Mouse (Mus musculus): ENCODE results near the gene Sorl1. TPM values are rescaled to one million over a fixed set of nuclear protein-coding genes. Genes with fewer than 3 reads are reported as not detected.
"Not testable (repeated sequence)": the region's sequence is repeated elsewhere in the genome, so short reads cannot be mapped to it uniquely, and the experiment has no call there.

The Sorl1 gene
- total RNA-seq, 2 experiments from 2014 or later, result 1.4 to 1.7 TPM

DNA sequence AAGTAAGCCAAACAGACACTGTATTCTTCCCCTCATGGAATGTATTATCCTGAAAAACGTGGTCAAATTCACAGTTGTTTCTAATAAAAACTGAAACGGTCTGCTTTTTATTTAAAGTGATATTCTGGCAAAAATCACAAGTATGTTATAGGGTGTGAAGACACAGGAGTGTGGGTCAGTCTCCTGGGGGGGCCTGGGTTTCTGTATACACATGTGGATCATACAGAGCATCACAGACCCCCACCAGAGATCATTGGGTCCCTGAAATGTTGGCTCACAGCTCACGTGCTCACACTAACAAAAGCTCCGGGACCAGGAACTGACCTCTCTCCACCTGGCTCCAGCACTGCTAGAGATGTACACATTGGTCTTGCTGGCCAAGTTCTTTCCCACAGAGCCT, 60.7 kb downstream of the Sorl1 start:
- no peak for ATAC-seq (replicated peaks; ENCODE audit: low FRiP score, low TSS enrichment, poor library complexity, severe bottlenecking)

DNA sequence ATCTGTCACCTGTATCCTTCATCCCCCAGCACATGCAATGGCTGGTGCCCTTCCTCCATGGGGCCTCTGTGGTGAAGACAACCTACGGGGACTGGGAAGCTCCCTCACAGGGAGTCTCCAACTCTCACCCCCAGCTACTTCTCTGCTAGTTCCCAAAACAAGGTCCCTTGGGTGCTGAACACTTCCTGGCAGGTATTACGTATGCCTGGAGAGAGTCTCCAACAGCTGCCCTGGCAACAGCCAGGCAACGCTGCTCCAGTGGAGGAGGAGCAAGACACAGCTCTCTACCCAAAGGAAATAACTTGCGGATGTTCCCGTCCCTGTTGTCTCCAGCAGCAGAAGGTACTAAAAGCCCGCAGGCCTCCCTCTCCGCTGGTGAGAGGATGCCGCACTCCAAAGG, 61.8 kb downstream of the Sorl1 start:
- no peak for ATAC-seq (replicated peaks; ENCODE audit: low FRiP score, low TSS enrichment, poor library complexity, severe bottlenecking)

DNA sequence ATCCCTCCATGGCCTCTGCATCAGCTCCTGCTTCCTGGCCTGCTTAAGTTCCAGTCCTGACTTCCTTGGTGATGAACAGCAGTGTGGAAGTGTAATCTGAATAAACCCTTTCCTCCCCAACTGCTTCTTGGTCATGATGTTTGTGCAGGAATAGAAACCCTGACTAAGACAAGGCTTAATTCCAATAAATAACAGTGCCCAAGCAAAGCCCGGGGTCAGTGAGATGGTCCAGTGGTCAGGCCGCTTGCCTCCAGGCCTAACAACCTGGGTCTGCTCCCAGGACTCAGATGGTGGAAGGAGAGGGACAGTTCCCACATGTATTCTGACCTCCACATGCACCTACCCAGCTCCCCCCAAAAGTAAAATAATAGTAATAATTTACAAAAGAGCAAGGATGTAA, 65.1 kb downstream of the Sorl1 start:
- ATAC-seq (replicated peaks; ENCODE audit: low FRiP score, low TSS enrichment, poor library complexity, severe bottlenecking), result not testable (repeated sequence)

DNA sequence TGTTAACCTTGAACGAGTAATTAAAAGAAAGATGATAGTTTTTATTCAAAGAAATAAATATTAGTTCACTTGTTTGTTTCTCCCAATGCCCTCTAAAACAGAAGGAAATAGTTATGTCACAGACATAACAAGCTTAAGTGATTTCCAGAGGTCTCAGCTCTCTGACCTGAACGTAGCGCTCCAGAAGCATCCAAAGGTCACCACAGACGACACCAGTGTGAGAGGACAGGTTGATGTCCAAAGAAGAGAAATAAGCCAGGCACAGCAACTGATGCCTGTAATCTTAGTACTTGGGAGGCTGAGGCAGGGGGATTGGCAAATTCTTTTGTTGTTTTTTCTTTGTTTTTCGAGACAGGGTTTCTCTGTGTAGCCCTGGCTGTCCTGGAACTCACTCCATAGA, 67.5 kb downstream of the Sorl1 start:
- ATAC-seq (replicated peaks; ENCODE audit: low FRiP score, low TSS enrichment, poor library complexity, severe bottlenecking), result no peak

DNA sequence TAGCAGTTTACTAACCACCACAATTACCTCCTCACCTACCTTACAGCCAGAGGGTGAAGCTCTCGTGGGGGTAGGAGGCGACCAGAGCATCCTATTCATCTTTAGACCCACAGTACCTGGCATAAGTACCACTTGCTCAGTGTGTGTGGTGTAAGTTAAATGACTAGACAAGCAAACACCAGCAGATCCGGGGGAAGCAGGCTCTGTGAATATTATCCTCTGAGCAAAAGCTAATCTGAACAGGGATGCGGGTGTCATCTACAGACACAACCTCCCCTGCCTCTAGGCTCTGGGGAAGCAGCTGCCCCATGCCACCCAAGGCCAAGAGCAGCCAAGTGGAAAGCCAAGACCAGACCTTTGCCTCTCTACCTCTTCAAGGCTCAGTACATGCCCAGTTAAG, 68.7 kb downstream of the Sorl1 start:
- no peak for ATAC-seq (replicated peaks; ENCODE audit: low FRiP score, low TSS enrichment, poor library complexity, severe bottlenecking)

DNA sequence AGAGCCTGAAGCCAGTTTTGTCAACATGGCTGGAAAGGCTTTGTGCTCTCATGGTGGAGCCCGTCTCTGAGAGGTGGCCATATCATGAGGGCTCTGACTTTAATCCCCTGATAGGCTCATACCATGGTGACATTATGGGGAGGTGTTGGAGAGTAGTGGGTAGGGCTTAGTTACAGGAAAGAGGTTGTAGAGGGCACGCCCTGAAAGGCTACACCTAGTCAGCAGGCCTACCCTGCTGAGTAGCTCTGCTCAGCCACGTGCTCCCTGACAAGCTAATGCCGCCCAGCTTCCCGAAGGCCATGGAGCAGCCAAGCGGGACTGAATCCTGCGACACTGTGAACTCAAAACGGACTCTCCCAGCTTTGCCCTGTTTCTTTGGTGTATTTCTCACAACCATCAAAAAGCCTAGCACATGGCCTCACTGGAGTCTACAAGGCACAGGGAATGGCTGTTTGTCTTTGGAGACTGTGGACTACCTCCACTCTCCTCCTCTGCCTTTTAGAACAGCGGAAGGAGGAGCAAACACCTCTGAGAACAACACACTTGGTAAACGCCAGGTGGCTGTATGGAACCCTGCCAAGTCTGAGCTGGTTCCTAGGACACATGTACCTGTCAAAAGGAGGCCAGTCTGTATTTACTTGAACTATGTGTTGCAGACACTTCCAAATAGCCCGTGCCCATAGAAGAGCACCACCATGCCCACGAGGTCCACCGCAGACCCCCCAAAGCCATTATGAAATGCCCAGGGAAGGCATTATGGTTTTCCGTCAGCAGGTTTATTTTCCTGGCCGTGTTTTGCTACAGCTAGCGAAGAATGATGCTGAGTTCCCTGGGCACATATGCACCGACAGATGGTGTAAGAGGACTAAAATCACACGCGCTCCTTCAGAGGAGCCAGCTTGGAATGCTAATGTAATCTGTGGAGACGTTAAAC, 69.5 kb downstream of the Sorl1 start:
- ATAC-seq (replicated peaks; ENCODE audit: low FRiP score, low TSS enrichment, poor library complexity, severe bottlenecking), result no peak

DNA sequence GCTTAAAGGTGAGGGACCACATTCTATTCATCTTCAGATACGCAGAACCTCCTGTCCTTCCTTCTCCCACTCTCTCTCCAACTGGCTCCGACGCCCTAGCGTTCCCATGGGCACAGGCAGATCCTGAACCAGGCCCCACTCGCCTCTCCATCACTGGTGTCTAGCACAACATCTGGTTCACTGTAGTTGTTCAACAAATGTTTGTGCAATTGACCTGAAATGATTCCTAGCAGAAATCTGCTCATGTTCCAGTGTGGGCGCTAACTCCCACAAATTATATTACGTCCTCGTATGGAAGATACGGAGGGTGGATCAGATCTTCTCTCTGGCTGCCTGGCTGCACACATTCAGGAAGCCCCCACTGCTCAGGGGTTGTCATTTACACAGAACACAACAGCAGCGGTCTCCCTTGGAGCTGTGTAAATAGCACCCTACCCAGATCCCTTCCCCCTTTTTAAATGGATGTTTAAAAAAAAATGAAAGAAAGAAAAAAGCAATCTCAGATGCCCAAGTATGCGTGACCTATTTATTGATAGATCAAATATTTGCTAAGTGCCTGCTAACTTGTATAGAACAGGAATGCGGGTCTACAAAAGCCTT, 70.4 kb downstream of the Sorl1 start:
- no peak for ATAC-seq (replicated peaks; ENCODE audit: low FRiP score, low TSS enrichment, poor library complexity, severe bottlenecking)

DNA sequence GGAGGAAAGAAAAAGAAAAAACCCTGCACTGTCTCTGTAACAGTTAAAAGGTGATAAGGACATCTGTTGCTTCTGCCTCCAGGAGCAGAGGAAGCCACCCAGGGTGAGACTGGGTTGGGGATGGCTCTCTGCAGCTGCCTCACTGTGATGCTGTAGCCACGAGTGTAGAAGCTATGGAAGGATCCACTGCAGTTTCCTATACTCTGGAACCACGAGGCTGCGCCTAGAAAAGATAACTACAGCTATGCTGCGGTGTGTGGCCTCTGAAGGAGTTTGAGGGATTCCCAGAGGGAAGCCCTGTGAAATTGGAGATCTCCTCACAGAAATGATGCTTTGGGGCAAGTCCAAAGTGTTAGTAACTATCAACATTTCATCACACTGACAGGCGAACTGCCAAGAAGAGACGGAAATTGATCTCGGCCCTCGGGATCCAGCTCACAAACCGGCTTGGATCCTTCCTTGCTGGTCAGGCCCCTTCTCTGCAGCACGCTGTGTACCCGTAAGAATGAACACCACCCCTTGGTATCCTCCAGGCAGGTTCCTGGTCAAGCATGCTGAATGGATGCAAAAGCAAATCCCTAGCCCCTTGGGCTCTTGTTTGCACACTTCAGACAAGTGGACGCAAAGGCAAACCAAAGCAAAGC, 71.3 kb downstream of the Sorl1 start:
- ATAC-seq (replicated peaks; ENCODE audit: low FRiP score, low TSS enrichment, poor library complexity, severe bottlenecking), result no peak

DNA sequence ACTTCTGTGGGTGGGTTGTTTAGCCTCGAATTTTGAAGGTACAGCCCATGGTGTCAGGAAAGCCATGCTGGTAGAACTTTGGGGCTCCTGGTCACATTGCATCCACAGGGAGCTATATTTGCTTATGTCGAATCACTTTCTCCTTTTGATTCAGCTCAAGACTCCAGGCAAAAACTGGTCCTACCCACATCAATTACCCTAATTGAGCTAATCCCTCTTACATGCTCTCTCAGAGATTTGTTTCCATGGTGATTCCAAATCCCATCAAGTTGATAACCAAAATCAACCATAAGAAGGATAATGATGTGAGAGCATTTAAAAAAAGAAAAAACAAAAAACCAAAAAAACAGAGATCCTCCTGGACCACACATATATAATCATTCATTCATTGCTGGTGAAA, 75.6 kb downstream of the Sorl1 start:
- no peak for ATAC-seq (replicated peaks; ENCODE audit: low FRiP score, low TSS enrichment, poor library complexity, severe bottlenecking)

DNA sequence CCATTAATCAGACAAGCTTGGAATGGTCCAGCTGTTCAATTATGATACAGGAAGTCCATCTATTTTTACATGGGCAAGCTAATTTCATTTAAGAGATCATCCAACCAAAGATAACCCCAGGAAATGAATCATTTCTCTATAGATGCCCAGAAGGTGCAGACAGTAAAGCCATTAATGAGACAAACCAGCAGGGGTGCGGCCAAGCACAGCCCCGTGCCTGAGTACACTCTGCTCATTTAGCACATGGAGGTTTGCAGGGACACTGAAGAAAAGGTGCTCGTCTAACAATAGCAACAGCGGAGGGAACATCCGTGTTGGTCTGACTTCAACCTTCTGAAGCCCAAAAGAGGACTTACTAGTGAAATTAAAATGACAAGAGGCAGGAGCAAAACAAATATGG, 76.3 kb downstream of the Sorl1 start:
- no peak for ATAC-seq (replicated peaks; ENCODE audit: low FRiP score, low TSS enrichment, poor library complexity, severe bottlenecking)

DNA sequence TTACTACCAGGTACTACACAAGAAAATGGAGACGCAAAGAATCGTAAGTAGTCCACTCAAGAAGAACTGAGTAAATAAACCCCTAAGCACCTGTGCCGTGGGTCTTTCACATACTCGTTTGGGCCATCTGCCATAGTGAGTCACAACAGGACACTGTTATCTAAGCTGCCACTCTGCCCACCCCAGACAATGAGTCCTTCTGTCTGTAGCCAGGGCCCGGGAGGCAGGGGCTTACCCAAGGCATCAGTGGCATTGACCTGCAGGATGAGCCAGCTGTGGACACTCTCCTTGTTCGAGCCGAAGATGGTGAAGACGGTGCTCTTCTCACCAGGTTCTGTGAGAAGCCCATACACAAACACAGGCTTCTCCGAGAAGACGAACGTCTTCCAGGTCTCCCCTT, 77.8 kb downstream of the Sorl1 start:
- ATAC-seq (replicated peaks; ENCODE audit: low FRiP score, low TSS enrichment, poor library complexity, severe bottlenecking), result no peak

DNA sequence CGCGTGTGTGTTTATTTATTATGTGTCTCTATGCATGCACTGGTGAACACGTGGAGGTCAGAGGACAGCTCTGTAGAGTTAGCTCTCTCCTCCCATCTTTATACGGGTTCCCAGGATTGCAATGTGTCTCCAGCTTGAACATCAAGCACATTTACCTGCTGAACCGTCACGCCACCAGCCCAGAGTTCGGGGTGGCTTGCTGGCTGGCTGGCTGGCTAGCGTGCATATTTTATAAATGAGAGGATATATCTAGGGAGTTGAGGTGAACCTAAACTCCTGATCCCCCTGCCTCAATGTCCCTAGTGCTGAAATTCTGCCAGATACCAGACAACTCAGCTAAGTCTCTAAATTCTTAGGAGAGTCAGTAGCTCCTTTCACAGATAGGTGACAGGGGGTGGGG, 79.4 kb downstream of the Sorl1 start:
- no peak for ATAC-seq (replicated peaks; ENCODE audit: low FRiP score, low TSS enrichment, poor library complexity, severe bottlenecking)

DNA sequence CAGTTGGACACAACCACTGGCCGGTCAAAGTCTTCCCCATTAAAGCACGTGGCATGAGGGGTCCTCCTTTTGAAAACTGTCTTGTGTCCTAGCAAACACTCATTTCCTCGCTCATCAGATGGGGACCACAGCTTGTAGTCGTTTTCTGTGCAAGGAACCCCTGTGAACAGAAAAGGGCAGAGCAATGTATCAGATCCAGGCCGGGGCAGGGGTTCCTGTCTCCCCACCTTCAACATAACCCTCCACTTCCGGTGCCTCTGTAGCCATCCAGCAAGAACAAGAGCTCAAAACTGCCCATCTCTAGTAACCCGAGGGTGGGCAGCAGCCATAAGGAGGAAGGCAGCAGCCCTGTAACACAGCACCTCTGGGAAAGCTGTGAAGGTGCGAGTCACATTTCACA, 80.2 kb downstream of the Sorl1 start:
- ATAC-seq (replicated peaks; ENCODE audit: low FRiP score, low TSS enrichment, poor library complexity, severe bottlenecking), result no peak

DNA sequence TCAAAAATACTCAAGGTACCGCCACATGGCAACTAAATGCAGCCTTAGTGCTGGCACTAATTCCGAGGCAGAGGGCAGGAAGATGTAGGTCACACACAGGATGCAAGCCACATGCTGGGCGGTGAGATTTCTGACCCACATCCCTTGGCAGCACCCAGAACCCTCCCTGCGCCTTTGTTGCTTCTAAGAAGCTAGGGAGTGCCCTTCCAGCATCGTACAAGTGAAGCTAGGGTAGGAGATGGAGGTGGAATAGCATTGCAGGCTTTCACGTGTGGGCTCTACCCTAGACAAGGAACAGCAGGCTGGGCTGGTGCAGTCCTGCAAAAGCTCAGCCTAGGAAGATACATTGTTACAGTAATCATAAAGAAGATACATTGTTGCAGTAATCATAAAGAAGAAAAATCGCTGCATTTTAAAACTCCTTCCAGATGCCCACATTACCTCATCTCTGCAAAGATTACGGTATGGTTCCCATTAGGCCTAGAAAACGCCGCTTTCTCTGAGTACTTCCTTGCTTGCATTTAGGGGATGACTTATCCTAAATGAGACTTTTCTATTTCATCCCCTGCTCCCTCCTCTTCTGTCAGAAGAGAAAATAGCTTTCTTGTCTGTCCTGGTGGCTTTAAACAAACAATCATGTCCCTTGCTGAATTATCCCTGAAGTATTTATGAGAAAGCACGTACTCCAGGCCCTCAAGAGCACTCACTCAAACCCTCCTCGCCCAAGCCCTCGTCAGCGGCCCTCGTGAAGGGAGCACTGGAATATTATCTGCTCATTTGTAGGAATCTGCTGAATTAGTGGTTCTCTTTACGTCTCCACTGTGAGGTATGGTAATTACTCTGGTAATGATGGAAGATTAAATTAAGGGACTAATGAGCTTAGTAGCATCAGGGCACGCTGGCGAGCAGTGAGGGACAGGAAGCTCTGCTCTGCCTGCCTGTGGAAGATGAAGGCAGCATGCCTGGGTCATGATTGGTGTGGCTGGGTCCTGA, 84.8 kb downstream of the Sorl1 start:
- ATAC-seq (replicated peaks; ENCODE audit: low FRiP score, low TSS enrichment, poor library complexity, severe bottlenecking), result no peak

DNA sequence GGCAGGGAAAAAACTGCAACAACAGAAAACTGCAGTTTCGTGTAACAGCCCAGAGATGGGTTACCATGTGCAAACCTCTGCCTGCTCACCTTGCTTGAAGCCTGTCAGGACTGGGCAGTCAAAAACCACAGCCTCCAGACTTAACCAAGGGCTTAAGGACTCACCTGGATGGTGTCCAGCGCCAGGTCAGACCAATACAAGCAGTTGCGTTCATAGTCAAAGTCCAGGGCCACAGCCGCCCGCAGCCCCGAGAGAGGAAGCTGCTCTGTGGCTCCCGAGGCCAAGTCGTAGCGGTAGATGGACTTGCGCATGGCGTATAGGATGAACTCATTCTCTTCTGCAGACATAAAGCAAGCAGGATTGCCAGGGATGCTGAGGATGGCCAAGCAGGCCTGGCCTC, 87.2 kb downstream of the Sorl1 start:
- ATAC-seq (replicated peaks; ENCODE audit: low FRiP score, low TSS enrichment, poor library complexity, severe bottlenecking), result no peak

DNA sequence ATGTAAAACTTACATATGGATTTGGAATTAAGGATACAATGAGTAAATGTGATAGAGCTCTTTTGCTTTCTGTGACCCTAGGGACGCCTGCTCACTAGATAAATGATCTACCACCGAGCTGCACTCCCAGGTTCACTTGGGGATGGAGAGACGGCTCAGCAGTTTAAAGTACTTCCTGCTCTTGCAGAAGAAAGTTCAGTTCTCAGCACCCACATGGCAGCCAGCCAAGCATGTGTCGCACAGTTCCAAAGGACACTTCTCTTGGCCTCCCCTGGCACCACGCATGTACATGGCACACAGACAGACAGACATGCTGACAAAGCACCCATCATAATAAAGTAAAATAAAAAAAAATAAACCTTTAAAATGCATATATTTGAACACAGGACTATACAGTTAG, 88.1 kb downstream of the Sorl1 start:
- ATAC-seq (replicated peaks; ENCODE audit: low FRiP score, low TSS enrichment, poor library complexity, severe bottlenecking), result no peak

DNA sequence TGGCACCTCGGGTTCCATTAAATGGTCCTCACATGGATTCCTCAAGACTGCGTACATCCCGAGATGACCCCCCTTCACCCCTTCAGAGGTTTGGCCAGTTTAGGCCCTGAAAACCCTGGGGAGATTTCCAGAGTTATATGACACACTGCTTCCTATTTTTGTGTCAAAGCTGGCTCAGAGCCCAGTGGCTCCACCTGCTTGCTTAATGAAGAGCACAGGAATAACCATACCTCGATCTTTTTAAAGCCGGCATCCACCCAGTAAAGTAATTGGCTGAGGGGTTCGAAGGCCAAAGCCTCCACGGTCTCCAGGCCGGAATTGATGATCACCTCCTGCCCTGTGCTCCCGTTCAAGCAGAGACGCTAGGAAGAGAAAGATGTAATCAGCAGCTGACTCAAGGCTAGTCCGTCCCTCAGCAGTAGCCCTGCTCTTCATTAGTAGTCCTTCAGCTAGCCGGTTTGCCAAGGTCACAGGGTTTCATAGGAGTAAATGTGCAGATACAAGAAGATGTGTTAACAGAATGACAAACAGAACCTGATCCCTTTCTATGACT, 88.8 kb downstream of the Sorl1 start:
- ATAC-seq (replicated peaks; ENCODE audit: low FRiP score, low TSS enrichment, poor library complexity, severe bottlenecking), result no peak

DNA sequence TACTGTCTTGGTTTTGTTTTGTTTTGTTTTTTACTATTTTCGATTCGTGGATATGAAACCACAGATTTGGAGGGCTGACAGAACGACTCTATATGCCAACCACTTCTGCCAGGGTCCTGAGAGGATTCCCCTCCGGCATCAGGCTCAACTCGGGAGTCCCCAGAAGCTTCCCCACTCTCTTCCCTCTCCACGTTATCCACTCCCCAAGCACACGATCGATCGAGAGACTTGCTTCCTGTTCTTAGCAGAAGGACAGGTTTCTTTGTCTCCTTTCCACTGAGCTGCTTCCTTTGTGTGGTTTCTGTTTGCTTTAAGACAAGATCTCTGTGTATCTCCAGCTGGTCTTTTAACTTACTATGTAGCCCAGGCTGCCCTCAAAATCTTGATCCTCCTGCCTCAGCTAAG, 90.0 kb downstream of the Sorl1 start:
- ATAC-seq (replicated peaks; ENCODE audit: low FRiP score, low TSS enrichment, poor library complexity, severe bottlenecking), result no peak

All from megakaryocyte-erythroid progenitor cell, adult 5-6 weeks (primary cell).